Mouse (Mus musculus): Measurements from ENCODE around the gene D1Ertd622e.

- TF ChIP-seq SRF (IDR thresholded peaks at IDR 0.05; ENCODE audit: control insufficient read depth, insufficient read length, low read depth) (no peak), TCF12 (IDR thresholded peaks at IDR 0.05; ENCODE audit: insufficient read depth, poor library complexity, severe bottlenecking) (no peak), MYOD1 (IDR thresholded peaks at IDR 0.05; ENCODE audit: control insufficient read depth in 1 of 3, insufficient read length in 2 of 3, low read depth in 2 of 3) (no peak), USF1 (IDR thresholded peaks at IDR 0.05; ENCODE audit: low read depth) (no peak)
These were observed 37.2 kb upstream of the D1Ertd622e start for GRCm38 (mm10) chr1:97698956-97699570.
